Mouse (Mus musculus): ENCODE measurements around the gene Pcgf2.
"Not testable (repeated sequence)": the region's sequence is repeated elsewhere in the genome, so short reads cannot be mapped to it uniquely, and the experiment has no call there.

Gene Pcgf2

DNA sequence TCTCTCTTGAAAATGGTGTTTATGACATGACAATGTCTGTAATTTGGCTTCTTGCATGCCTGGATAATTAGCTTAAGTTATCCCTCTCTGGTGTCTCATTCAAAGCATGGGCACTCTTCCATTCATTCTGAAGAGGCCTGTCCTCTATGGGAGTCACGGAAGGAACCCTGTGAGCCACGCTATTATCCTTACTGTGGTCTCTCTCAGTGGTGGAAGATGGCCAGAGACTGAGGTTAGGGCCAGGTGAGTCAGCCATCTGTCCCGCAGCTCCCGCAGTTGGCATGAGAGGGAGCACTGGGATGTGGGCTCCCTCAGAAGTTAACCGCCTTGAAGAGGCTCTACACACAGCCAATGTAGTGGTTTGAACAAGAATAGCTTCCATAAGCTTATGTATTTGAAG lies 50.0 kb downstream of the Pcgf2 start:
- DNase-seq (ENCODE audit: low spot score), result no peak

DNA sequence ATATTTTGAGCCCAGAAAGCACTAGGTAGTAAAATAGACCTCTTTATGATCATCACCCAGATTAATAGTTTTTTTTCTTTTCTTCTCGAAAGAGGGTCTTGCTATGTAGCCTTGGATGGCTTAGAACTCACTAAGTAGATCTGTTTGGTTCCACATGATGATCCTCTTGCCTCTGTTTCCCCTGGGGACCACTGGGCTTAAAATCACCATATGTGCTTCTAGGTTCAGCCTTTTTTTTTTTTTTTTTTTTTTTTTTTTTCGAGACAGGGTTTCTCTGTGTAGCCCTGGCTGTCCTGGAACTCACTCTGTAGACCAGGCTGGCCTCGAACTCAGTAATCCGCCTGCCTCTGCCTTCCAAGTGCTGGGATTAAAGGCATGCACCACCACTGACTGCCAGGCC lies 51.8 kb downstream of the Pcgf2 start:
- not testable (repeated sequence) for DNase-seq (ENCODE audit: low spot score)

DNA sequence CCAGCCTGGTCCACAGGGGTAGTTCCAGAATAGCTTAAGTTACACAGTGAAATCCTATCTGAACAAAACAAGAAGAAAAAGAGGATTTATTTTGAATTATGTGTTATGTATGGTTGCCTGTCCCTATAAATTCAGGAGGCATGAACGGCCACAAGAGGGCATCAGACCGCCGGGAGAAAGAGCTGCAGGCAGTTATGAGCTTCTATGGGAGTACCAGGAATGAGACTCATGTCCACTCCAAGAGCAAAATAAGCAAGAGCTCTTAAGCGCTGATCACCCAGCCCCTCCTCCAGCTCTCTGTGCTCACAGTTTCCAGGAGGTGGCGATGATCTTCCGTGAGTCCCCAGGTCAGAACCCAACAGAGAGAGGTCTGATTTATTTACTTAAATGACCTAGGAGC lies 55.5 kb downstream of the Pcgf2 start:
- no peak for DNase-seq (ENCODE audit: low spot score)

- no peak for DNase-seq (ENCODE audit: low spot score)
Observed at GRCm38 (mm10) chr11:97643380-97644055, 56.8 kb downstream of the Pcgf2 start.

DNA sequence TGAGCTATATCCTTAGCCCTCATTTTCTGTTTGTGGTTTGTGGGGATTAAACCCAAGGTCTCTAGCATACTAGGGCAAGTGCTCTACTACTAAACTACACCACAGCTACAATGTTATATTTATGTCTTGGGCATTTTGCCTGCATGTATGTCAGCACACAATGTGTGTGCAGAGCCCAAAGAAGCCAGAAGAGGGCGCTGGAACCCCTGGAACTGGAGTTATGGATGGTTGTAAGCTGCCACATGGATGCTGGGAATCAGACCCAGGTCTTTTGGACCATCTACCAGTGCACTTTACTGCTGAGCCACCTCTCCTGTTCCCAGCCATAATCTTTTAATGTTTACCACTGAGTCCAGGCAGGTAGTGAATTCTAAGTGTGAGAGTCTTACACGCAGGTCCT lies 57.6 kb downstream of the Pcgf2 start:
- DNase-seq (ENCODE audit: low spot score), result no peak

- no peak for DNase-seq (ENCODE audit: low spot score)
Observed at GRCm38 (mm10) chr11:97641668-97642067, 58.6 kb downstream of the Pcgf2 start.
